Mouse (Mus musculus) limb, embryonic 14.5 days (tissue): ENCODE results near the gene Glyatl3. TPM values are rescaled to one million over a fixed set of nuclear protein-coding genes. Genes with fewer than 3 reads are reported as not detected.
A peak's percentile ranks its signal among the peaks of the same experiment; 100 is the strongest.

Experiments used
- ATAC-seq: fragments of 200-750 bp; cut with Nextera tagmentation; 2 replicates; pipeline ENCODE4 v1.8.0; 2017; ENCODE audit warnings: low read depth, moderate number of reproducible peaks, moderate TSS enrichment; ENCODE audit not compliant: low FRiP score
- DNase-seq: peaks from one replicate; pipeline ENCODE4 v3.0.0-alpha.2; 2015; ENCODE audit warnings: low spot score
- H3K27ac ChIP-seq: fragments of 300-500 bp; sonication (generic); replicated peaks from 2 replicates; pipeline ENCODE4 v1.5.1; 2014; ENCODE audit warnings: low read depth, mild to moderate bottlenecking, low read length, moderate library complexity, mixed read lengths
- H3K27me3 ChIP-seq: fragments of 300-500 bp; sonication (generic); 2 replicates; pipeline ENCODE4 v1.6.1; 2014; ENCODE audit warnings: low read length, mixed read lengths; ENCODE audit not compliant: control insufficient read depth, insufficient read depth
- H3K36me3 ChIP-seq: fragments of 300-500 bp; sonication (generic); 2 replicates; pipeline ENCODE4 v1.6.1; 2014; ENCODE audit warnings: mild to moderate bottlenecking, low read length, moderate library complexity, mixed read lengths; ENCODE audit not compliant: control insufficient read depth, insufficient read depth
- H3K4me1 ChIP-seq: fragments of 300-500 bp; sonication (generic); 2 replicates; pipeline ENCODE4 v1.6.1; 2014; ENCODE audit warnings: antibody characterized with exemption, low read length, mixed read lengths; ENCODE audit not compliant: control insufficient read depth, insufficient read depth
- H3K4me2 ChIP-seq: fragments of 300-500 bp; sonication (generic); replicated peaks from 2 replicates; pipeline ENCODE4 v1.6.1; 2014; ENCODE audit warnings: low read depth, mild to moderate bottlenecking, low read length, moderate library complexity; ENCODE audit not compliant: severe bottlenecking
- H3K4me3 ChIP-seq: fragments of 300-500 bp; sonication (generic); replicated peaks from 2 replicates; pipeline ENCODE4 v1.5.1; 2014; ENCODE audit warnings: low read length
- H3K9ac ChIP-seq: fragments of 300-500 bp; sonication (generic); 2 replicates; pipeline ENCODE4 v1.6.1; 2014; ENCODE audit warnings: mild to moderate bottlenecking, low read depth, low read length, moderate library complexity; ENCODE audit not compliant: severe bottlenecking
- H3K9me3 ChIP-seq: fragments of 300-500 bp; sonication (generic); 2 replicates; pipeline ENCODE4 v1.6.1; 2016; ENCODE audit warnings: low read length; ENCODE audit not compliant: control insufficient read depth
- POLR2A ChIP-seq: fragments of 200-500 bp; IDR thresholded peaks from 2 replicates; pipeline ENCODE4 v1.8.0; 2012; ENCODE audit warnings: inconsistent platforms, mild to moderate bottlenecking, moderate library complexity, borderline replicate concordance; ENCODE audit not compliant: insufficient read depth, insufficient read length; ENCODE audit errors: extremely low read depth
- WGBS: fragments of 180-500 bp; shearing (Covaris S2); extraction: QIAGEN DNeasy Blood & Tissue Kit; methylation state at CpG from one replicate; pipeline ENCODE4 v1.1.7; 2014; 5-methylcytosine and 5-hydroxymethylcytosine counted together
- polyA plus RNA-seq, 2 experiments: library from polyadenylated mRNA; depleted of rRNA in 1 of 2; stranded (reverse) in 1 of 2; unstranded in 1 of 2; fragments of >200 nt; fragmentation: Nextera tagmentation in 1 of 2; extraction: Ambion mirVana in 1 of 2; gene quantifications; 2 replicates each; pipeline versions ENCODE4 v1.2.1 to v1.2.3; 2012 to 2014

Gene Glyatl3
- polyA plus RNA-seq, 2 experiments, result 0.20 TPM; not detected in 1

DNA sequence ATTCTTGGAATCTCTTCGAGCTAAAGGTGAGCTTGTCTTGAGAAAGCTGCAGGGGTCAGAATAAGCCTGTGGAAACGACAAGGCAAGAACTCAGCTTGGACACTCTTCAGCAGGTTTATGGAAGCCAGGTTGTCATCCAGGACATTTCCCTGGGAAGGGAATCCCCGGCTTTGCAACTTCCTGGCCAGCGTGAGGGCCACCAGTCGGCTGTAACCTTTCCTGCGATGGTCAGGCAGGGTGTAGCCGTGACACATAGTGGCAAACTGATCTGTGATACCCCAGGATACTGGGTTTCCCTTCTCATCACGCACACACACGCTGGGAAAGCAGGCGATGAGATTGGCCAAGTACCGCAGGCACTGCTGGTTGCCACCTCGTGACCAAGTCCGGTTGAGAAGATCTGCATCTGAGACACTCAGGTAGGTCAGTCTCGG is 9.4 kb downstream of the Glyatl3 start:
- peak overlapping the region; percentile 35; the same call in 1 of the 2 replicates for H3K4me2 ChIP-seq
- WGBS, result 10% methylated on average over 14 of the region's 14 CpGs
- H3K4me3 ChIP-seq, result 0 out of 2 replicates have a peak overlapping the region, but pooled peaks have one; percentile 2
- no peaks in the 10 kb centered on the region for H3K27me3 ChIP-seq
- no peaks in the 10 kb centered on the region for H3K9me3 ChIP-seq
- 0 out of 2 replicates have a peak, but pooled peaks have one; percentile 26 for ATAC-seq
- H3K9ac ChIP-seq, result no peak overlapping the region
- no peak for DNase-seq
- H3K36me3 ChIP-seq, result no peaks in the 10 kb centered on the region
- no peak for TF ChIP-seq POLR2A
- H3K4me1 ChIP-seq, result peaks cover 5% of the 10 kb centered on the region; the same call in 1 of the 2 replicates
- H3K27ac ChIP-seq, result no peak overlapping the region

DNA sequence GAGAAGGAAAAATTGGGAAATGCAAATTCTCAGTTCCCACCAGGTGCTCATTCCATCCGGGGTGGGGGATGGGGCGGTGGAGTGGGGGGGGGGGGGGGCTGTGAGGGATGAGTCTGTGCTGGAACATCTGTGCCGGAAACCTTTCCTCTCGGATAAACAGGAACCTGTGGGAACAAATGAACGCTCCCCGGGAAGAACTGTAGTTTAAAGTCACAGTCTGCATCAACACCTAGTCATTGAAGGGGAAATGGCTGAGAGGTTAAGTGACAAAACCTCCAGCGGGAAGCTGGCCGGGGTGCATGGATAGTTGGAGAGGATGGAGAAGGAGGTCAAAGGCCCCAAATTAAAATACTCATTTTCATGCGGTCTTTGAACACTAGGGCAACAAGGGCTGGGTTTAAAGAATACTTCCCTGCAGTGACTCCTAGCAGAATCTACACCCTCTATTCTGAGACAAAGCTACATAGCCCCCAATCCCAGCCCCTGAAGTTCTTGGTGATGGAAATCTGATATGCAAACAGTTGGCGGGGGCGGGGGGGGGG is 10.0 kb downstream of the Glyatl3 start:
- Histone ChIP-seq H3K9ac (no peak overlapping the region), H3K36me3 (no peaks in the 10 kb centered on the region), H3K27ac (no peak overlapping the region), H3K4me2 (0 out of 2 replicates have a peak overlapping the region, but pooled peaks have one; percentile 7), H3K27me3 (no peaks in the 10 kb centered on the region), H3K9me3 (no peaks in the 10 kb centered on the region), H3K4me1 (peaks cover 5% of the 10 kb centered on the region; the same call in 1 of the 2 replicates), H3K4me3 (no peak overlapping the region)
- ATAC-seq (no peak), DNase-seq (no peak)
- 8% methylated on average over 11 of the region's 11 CpGs for WGBS
- no peak for TF ChIP-seq POLR2A

DNA sequence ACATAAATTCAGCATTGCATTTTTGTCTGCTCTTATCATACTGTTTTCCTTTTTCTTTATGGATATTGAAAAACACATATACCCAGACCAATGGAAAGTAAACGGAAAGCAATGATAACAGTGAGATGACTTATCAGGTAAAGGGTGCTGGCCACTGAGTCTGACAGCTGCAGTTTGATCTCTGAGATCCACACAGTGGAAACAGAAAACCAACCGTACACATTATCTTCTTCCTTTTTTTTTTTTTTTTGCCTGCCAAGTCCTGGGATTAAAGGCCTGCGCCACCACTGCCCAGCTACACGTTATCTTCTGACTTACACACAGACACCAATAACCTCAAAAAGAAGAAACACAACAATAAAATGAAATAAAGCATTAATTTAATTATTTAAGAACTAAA is 10.8 kb downstream of the Glyatl3 start:
- TF ChIP-seq POLR2A, result no peak
- no peak for DNase-seq
- WGBS, result 76% methylated on average over 4 of the region's 4 CpGs
- H3K36me3 ChIP-seq, result no peaks in the 10 kb centered on the region
- H3K4me2 ChIP-seq, result no peak overlapping the region
- ATAC-seq, result no peak
- no peak overlapping the region for H3K27ac ChIP-seq
- no peak overlapping the region for H3K9ac ChIP-seq
- H3K4me1 ChIP-seq, result peaks cover 5% of the 10 kb centered on the region; the same call in 1 of the 2 replicates
- H3K9me3 ChIP-seq, result no peaks in the 10 kb centered on the region
- no peak overlapping the region for H3K4me3 ChIP-seq
- H3K27me3 ChIP-seq, result no peaks in the 10 kb centered on the region

DNA sequence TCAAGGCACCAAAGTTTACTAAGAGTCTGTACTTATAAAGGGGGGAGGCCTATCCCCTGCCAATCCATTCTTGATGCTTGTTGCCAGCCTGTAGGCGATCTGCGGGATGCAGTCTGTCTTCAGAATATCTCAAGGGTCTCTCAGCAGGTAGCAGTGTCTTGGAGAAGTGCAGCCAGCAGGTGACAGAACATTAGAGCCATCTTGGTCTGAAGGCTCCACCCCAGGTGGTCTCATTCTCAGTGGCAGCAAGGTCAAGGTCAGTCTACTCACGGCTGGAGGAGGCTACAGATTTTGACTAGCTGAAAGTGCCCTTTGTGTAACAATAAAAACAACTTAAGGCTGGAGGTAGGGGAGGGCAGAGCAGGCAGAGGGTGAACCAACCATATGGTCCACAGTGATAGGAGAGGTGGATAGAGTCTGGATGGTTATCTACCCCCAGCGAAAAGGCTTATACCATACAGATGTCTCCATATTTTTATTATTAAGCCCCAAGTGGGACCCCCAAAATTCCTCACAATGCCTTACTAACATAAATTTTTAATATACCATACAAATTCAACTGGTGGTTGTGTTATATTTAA is 14.3 kb downstream of the Glyatl3 start:
- H3K27ac ChIP-seq, result no peak overlapping the region
- no peaks in the 10 kb centered on the region for H3K36me3 ChIP-seq
- H3K4me1 ChIP-seq, result peaks cover 5% of the 10 kb centered on the region; the same call in 1 of the 2 replicates
- H3K9me3 ChIP-seq, result no peaks in the 10 kb centered on the region
- ATAC-seq (no peak), DNase-seq (no peak)
- H3K4me2 ChIP-seq, result no peak overlapping the region
- no peak for TF ChIP-seq POLR2A
- H3K27me3 ChIP-seq, result no peaks in the 10 kb centered on the region
- H3K9ac ChIP-seq, result no peak overlapping the region
- H3K4me3 ChIP-seq, result no peak overlapping the region
- 39% methylated on average over 4 of the region's 4 CpGs for WGBS

DNA sequence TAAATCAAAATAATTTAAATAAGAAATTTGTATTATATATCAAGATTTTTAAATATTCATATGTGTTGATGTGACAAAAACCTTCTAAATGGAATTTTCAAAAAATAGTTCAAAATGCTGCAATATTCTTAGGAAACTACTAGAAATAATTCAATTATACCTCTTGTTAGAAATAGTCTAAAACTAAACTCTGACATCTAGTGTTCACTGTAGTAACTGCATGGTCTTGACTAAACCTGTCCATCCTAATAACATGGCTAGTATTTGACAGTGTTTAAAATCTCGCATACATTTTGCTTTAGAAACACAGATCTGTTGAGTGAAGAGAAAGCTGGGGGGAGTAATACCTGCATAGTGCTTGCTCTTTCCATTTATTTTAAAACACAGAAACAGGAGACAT is 17.3 kb downstream of the Glyatl3 start:
- DNase-seq (peak; percentile 79), ATAC-seq (no peak)
- TF ChIP-seq POLR2A, result no peak
- H3K27me3 ChIP-seq, result no peaks in the 10 kb centered on the region
- no peaks in the 10 kb centered on the region for H3K9me3 ChIP-seq
- WGBS, result 63% methylated on average over 1 of the region's 1 CpGs
- H3K9ac ChIP-seq, result no peak overlapping the region
- H3K4me2 ChIP-seq, result no peak overlapping the region
- no peaks in the 10 kb centered on the region for H3K36me3 ChIP-seq
- H3K4me1 ChIP-seq, result no peaks in the 10 kb centered on the region
- no peak overlapping the region for H3K27ac ChIP-seq
- H3K4me3 ChIP-seq, result no peak overlapping the region
